Mouse (Mus musculus): ENCODE data around the gene Snw1. TPM values are rescaled to one million over a fixed set of nuclear protein-coding genes. Genes with fewer than 3 reads are reported as not detected.
"Not testable (repeated sequence)": the region's sequence is repeated elsewhere in the genome, so short reads cannot be mapped to it uniquely, and the experiment has no call there.

The Snw1 gene
- 10 to 100 TPM; 48.1 to 52.9 TPM for total RNA-seq (2021)

DNA sequence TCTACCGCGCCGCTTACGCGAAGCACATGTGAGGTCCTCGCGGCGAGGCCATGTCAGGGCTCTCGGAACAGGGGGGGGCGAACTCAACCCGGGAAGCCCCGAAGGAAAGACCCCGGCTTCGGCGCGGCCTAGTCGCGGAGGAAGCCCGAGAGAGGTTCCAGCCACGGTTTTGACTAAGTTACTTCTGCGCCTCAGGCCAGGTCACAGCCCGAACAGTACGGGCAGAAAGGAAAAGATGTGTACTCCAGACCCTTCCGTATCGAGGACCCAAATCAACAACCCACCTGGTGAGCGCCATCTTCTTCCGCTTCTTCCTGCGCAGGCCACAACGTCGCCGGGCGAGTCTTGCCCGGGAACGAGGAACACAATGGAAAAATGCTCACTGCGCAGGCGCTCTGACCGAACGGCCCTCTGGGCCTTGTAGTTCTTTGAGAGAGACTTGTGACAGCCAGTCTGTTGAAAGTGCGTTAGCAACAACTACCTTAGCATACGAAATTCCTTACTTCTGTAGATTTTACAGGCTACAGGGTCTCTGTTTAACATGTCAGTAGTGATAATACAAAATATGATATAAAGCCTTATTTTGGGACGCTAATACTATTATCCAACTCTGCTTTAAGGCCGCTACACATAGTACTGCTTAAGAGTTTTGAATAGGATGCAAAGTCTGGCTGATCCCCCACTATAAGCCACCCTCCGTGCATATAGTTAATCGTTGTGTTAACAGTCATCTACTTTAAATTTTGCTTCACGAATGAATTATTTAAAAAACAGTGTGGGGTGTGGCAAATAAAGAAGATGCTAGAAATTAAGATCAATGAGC is at the start of gene Snw1:
Gene Snw1, minus strand, starts transcription at position 311 of the 823 bp plus-strand sequence.
- peak; percentile 92 to 93 for DNase-seq
- intact Hi-C loops (cut with DNase I): loop anchor here (2.0 kb wide), 1 partner anchor 17 kb away; no protein-coding TSS in a partner anchor

DNA sequence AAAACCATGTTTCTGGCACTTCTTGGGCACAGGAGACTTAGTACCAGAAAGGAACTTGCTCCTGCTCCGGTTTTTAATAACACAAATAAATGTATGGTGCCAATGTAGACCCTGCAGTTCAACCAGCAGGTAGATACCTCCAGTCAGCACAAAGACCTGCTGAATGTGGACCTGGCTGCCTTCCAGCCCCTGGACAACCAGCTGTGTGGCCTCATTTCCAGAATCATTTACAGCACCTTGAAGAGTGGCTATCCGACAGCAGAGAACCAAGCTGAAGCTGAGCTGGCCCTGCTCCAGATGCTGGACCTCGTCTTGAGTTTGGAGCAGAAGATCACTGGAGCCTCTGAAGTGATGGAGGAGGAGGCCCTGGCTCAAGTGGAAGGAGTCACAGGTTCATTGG is 47.5 kb upstream of the Snw1 start:
- intact Hi-C loops (cut with DNase I): not testable (repeated sequence)

GRCm38 (mm10) chr12:87514016-87514415 is 41.9 kb upstream of the Snw1 start, which contains the start of gene Gm8300:
Gm8300 (plus strand) TSS chr12:87514316.
- DNase-seq; intact Hi-C loops (cut with DNase I): not testable (repeated sequence)

More for the DNA sequence above, 47.5 kb upstream of the Snw1 start:
- not testable (repeated sequence) for DNase-seq

DNA sequence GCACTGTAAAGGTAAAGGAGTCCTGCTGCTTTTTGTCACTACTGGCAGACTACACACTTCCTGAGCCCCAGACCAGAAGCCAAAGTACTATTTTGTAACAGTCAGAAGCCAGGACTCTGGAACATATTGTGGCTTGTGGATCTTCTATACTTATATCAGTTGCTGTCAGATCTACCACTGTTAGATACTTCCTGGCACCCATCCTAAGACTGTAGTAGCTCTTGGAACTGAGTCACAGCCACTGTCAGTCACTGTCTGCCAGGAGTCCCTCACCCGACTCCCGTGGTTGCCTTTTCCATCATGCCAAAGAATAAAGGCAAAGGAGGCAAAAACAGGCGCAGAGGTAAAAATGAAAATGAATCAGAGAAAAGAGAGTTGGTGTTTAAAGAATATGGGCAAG is 22.3 kb upstream of the Snw1 start, which contains the start of gene Gm5788:
Gene Gm5788, plus strand, starts transcription at position 301 of the 400 bp plus-strand sequence.
- DNase-seq; intact Hi-C loops (cut with DNase I): not testable (repeated sequence)

- intact Hi-C loops (cut with DNase I); DNase-seq: not testable (repeated sequence)
Measured at GRCm38 (mm10) chr12:87488683-87489082, 16.6 kb upstream of the Snw1 start.

- DNase-seq: not testable (repeated sequence)
Measured at GRCm38 (mm10) chr12:87482482-87482881, 10.4 kb upstream of the Snw1 start.

DNA sequence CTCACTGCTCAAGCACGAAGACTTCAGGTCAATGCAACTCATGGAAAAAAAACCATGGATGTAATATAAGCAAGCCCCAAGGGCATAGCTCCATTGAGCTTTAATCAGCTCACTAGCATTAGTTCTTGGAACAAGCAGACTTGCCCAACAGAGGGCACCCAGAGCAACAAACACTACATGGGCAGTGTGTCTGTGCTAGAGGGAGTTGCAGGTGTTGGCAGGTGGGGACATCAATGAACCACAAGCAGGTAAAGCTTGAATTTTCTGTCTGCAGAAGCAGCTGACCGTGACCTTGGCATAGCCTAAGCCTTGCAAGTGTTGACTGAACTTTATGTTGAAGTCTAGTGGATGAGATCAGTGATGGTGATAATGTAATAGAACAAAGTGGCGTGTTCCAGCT is 2.7 kb upstream of the Snw1 start:
- DNase-seq: no peak
- intact Hi-C loops (cut with DNase I): loop anchor here (5.0 kb wide), 1 partner anchor 1168 kb away; no protein-coding TSS in a partner anchor

More at GRCm38 (mm10) chr12:87482482-87482881, 10.4 kb upstream of the Snw1 start:
- intact Hi-C loops (cut with DNase I): not testable (repeated sequence)

- intact Hi-C loops (cut with DNase I): loop anchor here (2.0 kb wide), 1 partner anchor 17 kb away; no protein-coding TSS in a partner anchor
- DNase-seq: no peak
Measured at GRCm38 (mm10) chr12:87471421-87471963, 582 bp downstream of the Snw1 start.

DNA sequence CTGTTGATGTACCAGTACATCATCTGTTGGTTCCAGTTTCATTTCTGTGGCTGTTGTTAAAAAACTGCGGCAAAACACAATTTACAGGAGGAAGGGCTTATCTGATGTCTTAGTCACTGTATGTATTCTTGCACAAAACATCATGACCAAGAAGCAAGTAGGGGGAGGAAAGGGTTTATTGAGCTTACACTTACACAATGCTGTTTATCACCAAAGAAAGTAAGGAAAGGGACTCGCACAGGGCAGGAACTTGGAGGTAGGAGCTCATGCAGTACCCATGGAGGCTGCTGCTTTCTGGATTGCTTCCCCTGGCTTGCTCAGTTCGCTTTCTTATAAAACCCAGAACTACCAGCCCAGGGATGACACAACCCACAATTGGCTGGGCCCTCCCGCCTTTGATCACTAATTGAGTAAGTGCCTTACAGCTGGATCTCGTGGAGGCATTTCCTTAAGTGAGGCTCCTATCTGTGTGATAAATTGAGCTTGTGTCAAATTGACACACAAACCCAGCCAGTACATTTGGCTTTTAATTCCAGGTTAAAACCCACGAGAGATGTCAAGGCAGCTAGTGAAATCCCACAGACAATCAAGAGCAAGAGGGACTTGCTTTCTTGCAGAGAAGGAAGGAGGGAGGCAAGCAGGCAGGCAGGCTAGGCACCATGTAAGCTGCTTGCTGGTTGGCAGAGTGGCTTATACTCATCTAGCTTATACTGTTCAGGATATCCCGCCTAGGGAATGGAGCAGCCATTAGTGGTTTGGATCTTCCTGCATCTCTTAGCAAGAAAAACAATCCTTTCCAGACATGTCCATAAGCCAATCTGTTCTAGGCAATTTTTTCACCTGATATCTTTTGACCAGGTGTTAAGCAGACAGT is 1.6 kb downstream of the Snw1 start:
- DNase-seq: no peak
- intact Hi-C loops (cut with DNase I): loop anchor here (2.0 kb wide), 1 partner anchor 16 kb away; no protein-coding TSS in a partner anchor

- intact Hi-C loops (cut with DNase I): no loop called here
- DNase-seq: no peak
Measured at GRCm38 (mm10) chr12:87464678-87465297, 7.3 kb downstream of the Snw1 start.

DNA sequence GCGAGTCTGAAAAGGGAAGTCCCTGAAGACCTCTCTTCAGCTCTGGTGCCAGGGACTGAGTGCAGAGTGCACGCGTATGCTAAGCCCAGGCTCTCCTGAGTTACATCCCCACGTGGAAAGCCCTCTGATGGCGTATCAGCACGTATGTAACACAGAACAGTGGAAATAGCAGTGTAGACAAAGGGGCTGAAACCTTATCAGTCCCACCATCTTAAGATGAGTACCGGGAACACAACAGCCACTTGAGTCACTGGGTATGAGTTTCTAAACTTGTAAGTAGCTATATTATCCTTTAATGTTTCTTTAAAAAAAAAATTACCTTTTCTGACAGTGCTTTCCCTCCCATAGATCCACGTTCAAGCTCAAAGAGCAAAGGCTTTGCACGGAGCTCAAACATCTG is 22.6 kb downstream of the Snw1 start:
- no peak for DNase-seq
- intact Hi-C loops (cut with DNase I): no loop called here

GRCm38 (mm10) chr12:87444211-87444610 is 27.9 kb downstream of the Snw1 start:
- intact Hi-C loops (cut with DNase I): no loop called here
- DNase-seq: no peak

GRCm38 (mm10) chr12:87443700-87444122 is 28.4 kb downstream of the Snw1 start, which contains the start of the genes Slirp and Alkbh1:
Slirp (plus strand) TSS chr12:87443896.
Alkbh1 (minus strand) TSS chr12:87444017.
- intact Hi-C loops (cut with DNase I): no loop called here
- DNase-seq: peak; percentile 89 to 90

- intact Hi-C loops (cut with DNase I): no loop called here
- DNase-seq: no peak
Measured at GRCm38 (mm10) chr12:87443115-87443699, 28.9 kb downstream of the Snw1 start.

DNA sequence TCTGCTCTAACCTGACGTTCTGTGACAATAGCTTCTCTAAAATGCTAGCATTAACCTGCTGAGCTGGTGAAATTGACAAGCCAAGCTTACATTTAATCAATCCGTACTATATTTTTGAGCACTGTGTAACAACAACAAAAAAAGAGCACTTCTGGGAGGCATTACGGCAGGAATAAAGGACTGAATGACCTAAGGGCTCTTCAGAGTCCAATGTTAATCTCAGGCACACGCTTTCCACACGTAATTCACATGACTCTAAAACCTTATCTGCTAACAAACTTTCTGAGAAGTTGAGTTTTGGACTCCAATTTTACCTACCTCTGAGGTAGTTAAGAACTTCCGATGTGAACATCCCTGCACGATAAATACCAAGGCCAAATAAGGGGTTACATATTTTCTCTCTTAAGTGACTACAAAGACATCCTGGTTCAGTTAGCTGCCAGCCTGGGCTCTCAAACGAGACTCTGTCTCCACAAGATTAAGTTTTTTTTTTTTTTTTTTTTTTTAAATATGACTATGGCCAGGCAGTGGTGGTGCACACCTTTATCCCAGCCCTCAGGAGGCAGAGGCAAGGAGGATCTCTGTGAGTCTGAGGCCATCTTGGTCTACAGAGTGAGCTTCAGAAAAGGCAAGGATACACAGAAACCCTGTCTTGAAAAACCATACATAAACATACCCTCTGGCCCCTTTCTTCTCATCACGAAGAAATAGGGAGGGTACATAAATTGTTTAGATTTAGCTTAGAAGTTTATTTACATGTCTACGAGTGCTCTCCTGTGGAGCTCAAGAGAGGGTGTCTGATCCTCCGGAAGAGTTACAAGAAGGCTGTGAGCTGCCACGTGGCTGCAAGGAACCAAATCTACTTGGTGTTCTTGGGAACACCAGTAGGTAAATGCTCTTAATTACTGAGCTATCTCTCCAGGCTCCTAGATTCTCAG is 29.6 kb downstream of the Snw1 start:
- intact Hi-C loops (cut with DNase I): no loop called here
- no peak for DNase-seq

DNA sequence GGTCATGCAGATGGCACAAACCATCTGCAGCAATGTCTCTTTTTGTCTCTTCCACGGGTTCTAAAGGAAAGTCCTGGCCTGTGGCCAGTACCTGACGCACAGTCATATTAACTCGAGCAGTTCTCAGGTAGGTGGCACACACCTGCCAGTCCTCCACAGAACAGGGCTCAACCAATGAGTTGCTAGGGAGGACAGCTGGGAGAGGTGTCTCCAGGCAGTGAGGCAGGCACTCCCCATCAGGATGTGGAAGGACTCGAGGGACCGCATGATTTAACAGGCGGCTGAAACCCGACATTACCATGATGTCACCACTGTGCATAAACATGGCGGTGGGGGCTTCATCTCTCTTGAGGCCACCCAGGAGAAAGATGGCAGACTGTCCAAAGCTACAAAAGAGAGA is 43.2 kb downstream of the Snw1 start:
- intact Hi-C loops (cut with DNase I): no loop called here
- no peak for DNase-seq

GRCm38 (mm10) chr12:87428295-87428694 is 43.8 kb downstream of the Snw1 start:
- intact Hi-C loops (cut with DNase I): no loop called here
- DNase-seq: no peak

DNA sequence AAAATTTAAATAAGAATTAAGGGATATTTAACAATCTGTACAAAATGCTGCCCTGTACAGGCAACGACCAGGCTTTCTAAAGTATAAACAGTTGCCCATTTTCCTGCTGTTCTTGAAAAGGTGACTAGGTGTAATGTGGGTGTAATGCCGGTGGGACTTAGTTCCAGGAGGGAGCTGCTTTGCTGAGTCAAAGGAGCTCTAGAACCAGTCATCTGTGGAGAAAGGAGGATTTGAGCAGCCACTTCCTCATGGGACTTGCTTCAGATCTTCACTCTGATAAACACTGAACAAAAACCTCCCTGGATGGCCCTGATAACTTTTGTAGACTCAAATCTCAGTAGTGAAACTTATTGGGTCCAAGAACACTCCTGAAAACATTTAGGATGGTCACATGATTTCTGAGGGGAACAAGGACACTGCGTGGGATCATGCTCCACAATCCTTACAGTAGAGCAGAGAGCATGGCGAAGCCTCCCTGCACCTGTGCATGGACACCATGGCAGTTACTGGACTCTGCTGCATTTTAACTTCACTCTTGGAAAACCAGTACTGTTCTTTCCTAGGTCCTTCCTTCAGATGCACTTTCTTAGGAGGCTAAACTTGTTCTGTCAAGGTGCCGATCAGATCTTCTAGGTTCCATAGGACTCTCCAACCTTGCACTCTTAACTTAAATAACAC is 45.6 kb downstream of the Snw1 start:
- intact Hi-C loops (cut with DNase I): no loop called here
- no peak for DNase-seq

Data from heart, postnatal 36 days (tissue).